Mouse (Mus musculus): Measurements from ENCODE around the gene Syp. TPM values are rescaled to one million over a fixed set of nuclear protein-coding genes. Genes with fewer than 3 reads are reported as not detected.

Syp gene
- total RNA-seq, 2 experiments from 2014 or later, result 0.46 TPM; not detected in 1

Other genes starting within 250 kb of the Syp start
- gene Foxp3, start 64.8 kb upstream of the Syp start, total RNA-seq (2015), result not detected in 2 replicates
- 0.08 and 0.10 TPM in 2 replicates for gene Foxp3, start 64.8 kb upstream of the Syp start, total RNA-seq (2017)
- gene Ppp1r3f, start 64.2 kb upstream of the Syp start, total RNA-seq (2015), result 1.3 TPM in 1 of 2 replicates, not detected in the other
- 0.24 and 0.29 TPM in 2 replicates for gene Ppp1r3f, start 64.2 kb upstream of the Syp start, total RNA-seq (2017)
- 18.8 and 20.5 TPM in 2 replicates for gene Ccdc22, start 33.0 kb upstream of the Syp start, total RNA-seq (2015)
- 38.1 and 47.6 TPM in 2 replicates for gene Ccdc22, start 33.0 kb upstream of the Syp start, total RNA-seq (2017)
- 0.24 and 0.47 TPM in 2 replicates for gene Cacna1f, start 31.4 kb upstream of the Syp start, total RNA-seq (2015)
- gene Cacna1f, start 31.4 kb upstream of the Syp start, total RNA-seq (2017), result 0.10 and 0.29 TPM in 2 replicates
- gene Prickle3, start 18.8 kb downstream of the Syp start, total RNA-seq (2015), result 3.9 and 4.8 TPM in 2 replicates
- gene Prickle3, start 18.8 kb downstream of the Syp start, total RNA-seq (2017), result 4.1 and 6.0 TPM in 2 replicates
- 115 and 133 TPM in 2 replicates for gene Plp2, start 32.9 kb downstream of the Syp start, total RNA-seq (2015)
- gene Plp2, start 32.9 kb downstream of the Syp start, total RNA-seq (2017), result 26.4 and 37.1 TPM in 2 replicates
- gene Magix, start 42.8 kb downstream of the Syp start, total RNA-seq (2015), result not detected in 2 replicates
- not detected in 2 replicates for gene Magix, start 42.8 kb downstream of the Syp start, total RNA-seq (2017)
- 26.8 and 28.2 TPM in 2 replicates for gene Gpkow, start 58.7 kb downstream of the Syp start, total RNA-seq (2015)
- gene Gpkow, start 58.7 kb downstream of the Syp start, total RNA-seq (2017), result 19.2 and 24.4 TPM in 2 replicates
- gene Wdr45, start 75.9 kb downstream of the Syp start, total RNA-seq (2015), result 27.3 and 39.9 TPM in 2 replicates
- gene Wdr45, start 75.9 kb downstream of the Syp start, total RNA-seq (2017), result 18.4 and 21.7 TPM in 2 replicates
- gene Gm45208, start 83.8 kb downstream of the Syp start, total RNA-seq (2015), result 0.59 TPM in 1 of 2 replicates, not detected in the other
- not detected in 2 replicates for gene Gm45208, start 83.8 kb downstream of the Syp start, total RNA-seq (2017)
- 11.1 and 15.3 TPM in 2 replicates for gene Praf2, start 90.0 kb downstream of the Syp start, total RNA-seq (2015)
- gene Praf2, start 90.0 kb downstream of the Syp start, total RNA-seq (2017), result 3.4 and 4.9 TPM in 2 replicates
- 0.88 and 1.2 TPM in 2 replicates for gene Ccdc120, start 112.4 kb downstream of the Syp start, total RNA-seq (2015)
- gene Ccdc120, start 112.4 kb downstream of the Syp start, total RNA-seq (2017), result 0.33 and 1.1 TPM in 2 replicates
- gene Tfe3, start 124.1 kb downstream of the Syp start, total RNA-seq (2015), result 12.2 and 14.6 TPM in 2 replicates
- 4.6 and 7.1 TPM in 2 replicates for gene Tfe3, start 124.1 kb downstream of the Syp start, total RNA-seq (2017)
- gene Gripap1, start 151.3 kb downstream of the Syp start, total RNA-seq (2015), result 34.4 and 34.9 TPM in 2 replicates
- 48.6 and 69.7 TPM in 2 replicates for gene Gripap1, start 151.3 kb downstream of the Syp start, total RNA-seq (2017)
- 0.34 and 0.42 TPM in 2 replicates for gene Kcnd1, start 183.8 kb downstream of the Syp start, total RNA-seq (2015)
- 0.21 and 0.68 TPM in 2 replicates for gene Kcnd1, start 183.8 kb downstream of the Syp start, total RNA-seq (2017)
- gene Otud5, start 202.9 kb downstream of the Syp start, total RNA-seq (2015), result 33.0 and 33.7 TPM in 2 replicates
- gene Otud5, start 202.9 kb downstream of the Syp start, total RNA-seq (2017), result 48.6 and 58.7 TPM in 2 replicates
- gene Pim2, start 239.8 kb downstream of the Syp start, total RNA-seq (2015), result 5.9 TPM in 2 replicates
- gene Pim2, start 239.8 kb downstream of the Syp start, total RNA-seq (2017), result 1.2 and 1.5 TPM in 2 replicates
- 8.9 and 10.4 TPM in 2 replicates for gene Slc35a2, start 245.6 kb downstream of the Syp start, total RNA-seq (2015)
- 12.2 and 25.1 TPM in 2 replicates for gene Slc35a2, start 245.6 kb downstream of the Syp start, total RNA-seq (2017)

Data from megakaryocyte progenitor cell, adult 5-6 weeks (primary cell).